Mouse (Mus musculus): ENCODE results near the gene Slc12a9. TPM values are rescaled to one million over a fixed set of nuclear protein-coding genes. Genes with fewer than 3 reads are reported as not detected.

Slc12a9 gene
- polyA plus RNA-seq, 1 experiment = 6.4 TPM

DNA sequence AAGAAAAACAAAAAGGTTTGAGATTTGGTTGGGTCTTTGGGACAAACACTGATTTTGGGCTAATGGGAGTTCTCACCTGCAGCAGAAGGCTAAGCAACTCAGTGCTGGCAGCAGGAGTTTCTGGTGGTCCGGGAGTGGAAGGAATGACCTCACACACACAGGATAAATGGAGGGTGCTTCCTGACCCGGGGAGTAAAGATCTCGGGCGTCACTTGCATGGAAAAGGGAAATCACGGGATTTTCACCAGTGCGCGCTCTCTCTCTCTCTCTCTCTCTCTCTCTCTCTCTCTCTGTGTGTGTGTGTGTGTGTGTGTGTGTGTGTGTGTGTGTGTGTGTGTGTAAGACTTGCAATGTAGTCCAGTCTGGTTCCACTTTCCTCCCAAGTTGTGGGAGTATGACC lies 14.5 kb upstream of the Slc12a9 start:
- H3K4me3 ChIP-seq (replicated peaks) = no peak overlapping the region
- H3K9me3 ChIP-seq = peaks cover 16% of the 10 kb centered on the region
- no peaks in the 10 kb centered on the region for H3K36me3 ChIP-seq (replicated peaks; ENCODE audit: low read length)
- H3K27me3 ChIP-seq (replicated peaks) = peaks cover 75% of the 10 kb centered on the region
- TF ChIP-seq GATA1 (IDR thresholded peaks at IDR 0.05; ENCODE audit: borderline replicate concordance, low read length) (no peak), FLI1 (IDR thresholded peaks at IDR 0.05; ENCODE audit: low read length) (no peak)
- peaks cover 20% of the 10 kb centered on the region for H3K4me1 ChIP-seq

DNA sequence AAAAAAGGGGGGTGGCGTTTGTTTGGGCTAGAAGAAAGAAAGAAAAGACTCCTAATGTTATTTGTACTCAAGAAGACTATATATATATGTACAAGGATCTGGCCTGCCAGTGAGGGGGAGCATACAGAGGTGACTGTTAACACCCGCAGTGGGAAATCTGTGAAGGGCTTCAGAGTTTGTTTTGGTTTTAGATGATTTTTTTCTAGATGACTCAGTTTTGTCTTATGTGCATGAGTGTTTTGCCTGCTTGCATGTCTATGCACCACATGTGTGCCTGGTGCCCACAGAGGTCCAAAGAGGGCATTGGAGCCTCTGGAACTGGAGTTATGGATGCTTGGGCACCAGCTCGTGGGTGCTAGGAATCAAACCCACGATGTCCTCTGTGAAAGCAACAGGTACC lies 13.6 kb upstream of the Slc12a9 start:
- H3K9me3 ChIP-seq = peaks cover 16% of the 10 kb centered on the region
- H3K36me3 ChIP-seq (replicated peaks; ENCODE audit: low read length) = no peaks in the 10 kb centered on the region
- TF ChIP-seq GATA1 (IDR thresholded peaks at IDR 0.05; ENCODE audit: borderline replicate concordance, low read length) (no peak), FLI1 (IDR thresholded peaks at IDR 0.05; ENCODE audit: low read length) (no peak)
- peaks cover 68% of the 10 kb centered on the region for H3K27me3 ChIP-seq (replicated peaks)
- no peak overlapping the region for H3K4me3 ChIP-seq (replicated peaks)
- peaks cover 20% of the 10 kb centered on the region for H3K4me1 ChIP-seq

DNA sequence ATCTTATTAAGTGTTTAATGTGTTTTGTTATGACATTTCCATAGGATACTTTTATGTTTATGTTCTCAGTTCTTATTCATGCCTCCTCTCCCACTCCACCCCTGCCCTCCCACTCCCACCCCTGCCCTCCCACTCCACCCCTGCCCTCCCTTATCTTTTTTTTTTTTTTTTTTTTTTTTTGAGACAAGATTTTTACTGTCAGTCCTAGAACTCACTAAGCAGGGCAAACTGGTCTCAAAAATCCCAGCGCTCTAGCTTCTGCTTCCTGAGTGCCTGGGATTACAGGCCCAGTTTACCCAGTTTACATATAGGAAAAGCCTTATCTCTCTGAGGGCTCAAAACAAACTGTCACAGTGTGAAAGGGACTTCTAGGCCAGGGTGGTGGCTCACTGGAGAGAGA lies 13.0 kb upstream of the Slc12a9 start:
- Histone ChIP-seq H3K4me1 (peaks cover 20% of the 10 kb centered on the region), H3K4me3 (replicated peaks) (no peak overlapping the region), H3K27me3 (replicated peaks) (peaks cover 62% of the 10 kb centered on the region), H3K36me3 (replicated peaks; ENCODE audit: low read length) (no peaks in the 10 kb centered on the region), H3K9me3 (peaks cover 16% of the 10 kb centered on the region)
- TF ChIP-seq GATA1 (IDR thresholded peaks at IDR 0.05; ENCODE audit: borderline replicate concordance, low read length) (no peak), FLI1 (IDR thresholded peaks at IDR 0.05; ENCODE audit: low read length) (no peak)

DNA sequence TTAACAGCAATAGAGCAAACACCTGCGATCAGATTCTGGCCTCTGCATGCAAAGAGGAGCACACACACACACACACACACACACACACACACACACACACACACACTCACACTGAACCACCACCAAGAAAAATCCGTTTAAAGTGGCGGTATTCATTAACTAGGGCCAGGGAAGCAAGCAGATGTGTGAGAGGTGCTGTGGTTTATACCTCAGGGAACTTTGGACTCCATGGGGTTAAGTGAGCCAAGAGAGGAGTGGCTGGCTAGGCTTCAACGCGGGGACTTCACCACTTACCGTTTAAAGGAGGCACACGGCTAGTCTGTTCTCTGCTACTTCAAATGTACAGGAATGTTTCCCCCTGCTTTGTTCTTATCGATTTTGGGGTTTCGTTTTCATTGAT lies 12.4 kb upstream of the Slc12a9 start:
- H3K4me3 ChIP-seq (replicated peaks) = no peak overlapping the region
- TF ChIP-seq GATA1 (IDR thresholded peaks at IDR 0.05; ENCODE audit: borderline replicate concordance, low read length) = no peak
- TF ChIP-seq FLI1 (IDR thresholded peaks at IDR 0.05; ENCODE audit: low read length) = no peak
- H3K4me1 ChIP-seq = peaks cover 20% of the 10 kb centered on the region
- H3K36me3 ChIP-seq (replicated peaks; ENCODE audit: low read length) = no peaks in the 10 kb centered on the region
- peaks cover 16% of the 10 kb centered on the region for H3K9me3 ChIP-seq
- peaks cover 57% of the 10 kb centered on the region for H3K27me3 ChIP-seq (replicated peaks)

DNA sequence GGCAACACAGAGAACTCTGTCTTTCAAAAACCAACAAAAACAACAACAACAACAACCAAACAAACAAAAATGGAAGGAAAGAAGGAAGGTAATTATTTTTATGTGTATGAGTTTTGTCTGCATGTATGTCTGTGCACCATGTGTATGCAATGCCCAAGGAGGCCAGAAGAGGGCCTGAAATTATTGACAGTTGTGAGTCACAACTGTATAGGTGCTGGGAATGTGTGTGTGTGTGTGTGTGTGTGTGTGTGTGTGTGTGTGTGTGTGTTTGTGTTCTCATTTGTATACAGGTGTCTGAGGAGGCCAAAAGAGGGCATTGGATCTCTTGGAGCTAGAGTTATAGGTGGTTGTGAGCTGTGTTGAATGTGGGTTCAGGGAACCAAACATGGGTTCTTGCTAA lies 10.5 kb upstream of the Slc12a9 start:
- TF ChIP-seq FLI1 (IDR thresholded peaks at IDR 0.05; ENCODE audit: low read length) (no peak), GATA1 (IDR thresholded peaks at IDR 0.05; ENCODE audit: borderline replicate concordance, low read length) (no peak)
- peaks cover 16% of the 10 kb centered on the region for H3K4me1 ChIP-seq
- no peaks in the 10 kb centered on the region for H3K36me3 ChIP-seq (replicated peaks; ENCODE audit: low read length)
- H3K4me3 ChIP-seq (replicated peaks) = no peak overlapping the region
- H3K9me3 ChIP-seq = peaks cover 16% of the 10 kb centered on the region
- peaks cover 54% of the 10 kb centered on the region for H3K27me3 ChIP-seq (replicated peaks)

DNA sequence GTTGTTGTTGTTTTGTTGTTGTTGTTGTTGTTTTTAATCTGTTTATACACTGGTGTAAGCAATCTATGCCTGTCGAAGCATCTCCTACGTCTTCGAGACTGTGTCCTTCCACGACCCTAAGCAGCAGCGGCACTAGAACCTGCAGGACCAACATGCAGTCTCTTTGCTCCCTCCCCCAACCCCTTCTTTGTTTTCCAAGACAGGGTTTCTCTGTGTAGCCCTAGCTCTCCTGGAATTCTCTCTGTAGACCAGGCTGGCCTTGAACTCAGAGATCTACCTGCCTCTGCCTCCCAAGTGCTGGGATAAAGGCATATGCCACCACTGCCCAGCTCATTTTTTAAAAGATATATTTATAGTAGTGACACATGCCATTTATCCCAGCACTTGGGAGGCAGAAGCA lies 10.0 kb upstream of the Slc12a9 start:
- H3K9me3 ChIP-seq = peaks cover 16% of the 10 kb centered on the region
- no peaks in the 10 kb centered on the region for H3K36me3 ChIP-seq (replicated peaks; ENCODE audit: low read length)
- peaks cover 49% of the 10 kb centered on the region for H3K27me3 ChIP-seq (replicated peaks)
- no peak overlapping the region for H3K4me3 ChIP-seq (replicated peaks)
- no peak for TF ChIP-seq FLI1 (IDR thresholded peaks at IDR 0.05; ENCODE audit: low read length)
- no peak for TF ChIP-seq GATA1 (IDR thresholded peaks at IDR 0.05; ENCODE audit: borderline replicate concordance, low read length)
- peaks cover 16% of the 10 kb centered on the region for H3K4me1 ChIP-seq

DNA sequence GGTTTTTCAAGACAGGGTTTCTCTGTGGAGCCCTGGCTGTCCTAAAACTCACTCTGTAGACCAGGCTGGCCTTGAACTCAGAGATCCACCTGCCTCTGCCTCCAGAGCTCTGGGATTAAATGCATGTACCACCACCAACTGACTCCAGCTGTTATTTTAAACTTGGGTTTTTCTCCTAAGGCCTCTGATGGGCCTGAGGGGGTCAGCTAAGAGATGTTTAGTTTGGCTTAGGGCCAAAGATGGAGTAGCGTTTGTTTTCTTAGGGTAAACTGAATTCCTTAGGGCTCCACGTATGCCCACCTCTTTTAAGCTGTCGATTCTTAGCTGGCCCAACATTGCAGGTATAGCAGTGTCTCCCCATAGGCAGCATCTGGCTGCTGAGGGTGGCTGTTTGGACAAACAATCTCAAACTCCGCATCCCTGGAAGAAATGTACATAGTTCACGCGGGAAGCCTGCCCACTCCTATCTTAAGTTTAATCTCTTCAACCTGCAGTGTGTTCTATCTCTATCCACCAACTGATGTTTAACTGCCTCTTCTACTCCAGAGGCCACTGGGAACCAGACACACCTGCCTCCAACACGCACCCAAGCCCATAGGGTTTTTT lies 9.1 kb upstream of the Slc12a9 start:
- H3K4me3 ChIP-seq (replicated peaks) = no peak overlapping the region
- H3K9me3 ChIP-seq = peaks cover 16% of the 10 kb centered on the region
- TF ChIP-seq FLI1 (IDR thresholded peaks at IDR 0.05; ENCODE audit: low read length) (no peak), GATA1 (IDR thresholded peaks at IDR 0.05; ENCODE audit: borderline replicate concordance, low read length) (no peak)
- no peaks in the 10 kb centered on the region for H3K36me3 ChIP-seq (replicated peaks; ENCODE audit: low read length)
- H3K27me3 ChIP-seq (replicated peaks) = peaks cover 43% of the 10 kb centered on the region
- peaks cover 24% of the 10 kb centered on the region for H3K4me1 ChIP-seq

DNA sequence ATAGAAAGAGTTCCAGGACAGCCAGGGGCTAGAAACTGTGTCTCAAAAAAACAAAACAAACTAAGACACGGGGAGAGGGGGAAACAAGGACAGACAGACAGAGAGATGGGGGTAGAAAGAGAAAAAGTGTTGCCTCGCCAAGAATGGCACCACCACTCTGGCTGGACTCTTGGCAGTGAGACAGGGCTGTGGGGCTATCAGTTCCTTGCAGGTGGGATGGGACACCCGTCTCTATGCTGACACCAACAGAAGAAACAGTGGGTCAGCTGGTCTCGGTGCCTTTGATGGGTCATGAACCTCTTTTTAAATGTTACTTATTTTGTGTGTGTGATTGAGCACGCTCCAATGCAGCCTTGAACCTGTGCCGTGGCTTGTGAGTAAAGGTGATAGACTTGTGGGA lies 6.8 kb upstream of the Slc12a9 start:
- TF ChIP-seq FLI1 (IDR thresholded peaks at IDR 0.05; ENCODE audit: low read length) (no peak), GATA1 (IDR thresholded peaks at IDR 0.05; ENCODE audit: borderline replicate concordance, low read length) (no peak)
- H3K4me3 ChIP-seq (replicated peaks) = no peak overlapping the region

DNA sequence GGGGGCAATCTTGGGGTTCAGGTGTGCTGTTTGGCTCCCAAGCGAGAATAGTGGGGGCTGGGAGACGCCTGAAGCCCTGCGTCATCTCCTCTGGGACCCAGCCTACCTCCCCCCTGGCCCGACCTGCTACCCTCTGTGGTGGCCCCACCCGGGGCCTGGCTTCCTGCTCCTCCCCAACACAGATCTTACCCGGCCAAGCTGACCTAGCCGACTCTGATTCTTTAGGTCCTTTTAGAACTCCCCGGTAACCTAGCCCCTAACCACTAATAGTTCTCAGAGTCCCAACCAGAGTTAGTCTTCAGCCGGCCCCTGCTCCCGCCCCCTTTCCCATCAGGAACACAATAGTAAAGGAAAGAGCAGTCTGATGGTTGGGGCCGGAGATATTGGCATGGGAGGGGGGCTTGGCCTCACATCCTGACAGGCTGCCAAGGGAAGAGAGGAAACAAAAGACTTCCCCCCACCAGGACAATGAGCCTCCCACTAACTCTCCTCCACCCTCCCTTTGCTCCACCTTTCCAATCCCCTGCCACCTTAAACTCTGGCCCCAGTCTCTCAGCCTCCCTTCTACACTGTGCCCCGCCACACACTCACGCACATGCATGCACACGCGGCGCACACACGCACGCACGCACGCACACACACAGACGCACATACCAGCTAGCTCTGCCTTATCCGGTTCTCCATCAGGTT lies 6.0 kb upstream of the Slc12a9 start:
- H3K27me3 ChIP-seq (replicated peaks) = peaks cover 42% of the 10 kb centered on the region
- peaks cover 36% of the 10 kb centered on the region for H3K4me1 ChIP-seq
- no peak overlapping the region for H3K4me3 ChIP-seq (replicated peaks)
- TF ChIP-seq GATA1 (IDR thresholded peaks at IDR 0.05; ENCODE audit: borderline replicate concordance, low read length) = no peak
- no peak for TF ChIP-seq FLI1 (IDR thresholded peaks at IDR 0.05; ENCODE audit: low read length)
- H3K9me3 ChIP-seq = peaks cover 12% of the 10 kb centered on the region
- H3K36me3 ChIP-seq (replicated peaks; ENCODE audit: low read length) = no peaks in the 10 kb centered on the region

More for the DNA sequence above, 6.8 kb upstream of the Slc12a9 start:
- Histone ChIP-seq H3K4me1 (peaks cover 29% of the 10 kb centered on the region), H3K9me3 (peaks cover 16% of the 10 kb centered on the region), H3K27me3 (replicated peaks) (peaks cover 43% of the 10 kb centered on the region), H3K36me3 (replicated peaks; ENCODE audit: low read length) (no peaks in the 10 kb centered on the region)

DNA sequence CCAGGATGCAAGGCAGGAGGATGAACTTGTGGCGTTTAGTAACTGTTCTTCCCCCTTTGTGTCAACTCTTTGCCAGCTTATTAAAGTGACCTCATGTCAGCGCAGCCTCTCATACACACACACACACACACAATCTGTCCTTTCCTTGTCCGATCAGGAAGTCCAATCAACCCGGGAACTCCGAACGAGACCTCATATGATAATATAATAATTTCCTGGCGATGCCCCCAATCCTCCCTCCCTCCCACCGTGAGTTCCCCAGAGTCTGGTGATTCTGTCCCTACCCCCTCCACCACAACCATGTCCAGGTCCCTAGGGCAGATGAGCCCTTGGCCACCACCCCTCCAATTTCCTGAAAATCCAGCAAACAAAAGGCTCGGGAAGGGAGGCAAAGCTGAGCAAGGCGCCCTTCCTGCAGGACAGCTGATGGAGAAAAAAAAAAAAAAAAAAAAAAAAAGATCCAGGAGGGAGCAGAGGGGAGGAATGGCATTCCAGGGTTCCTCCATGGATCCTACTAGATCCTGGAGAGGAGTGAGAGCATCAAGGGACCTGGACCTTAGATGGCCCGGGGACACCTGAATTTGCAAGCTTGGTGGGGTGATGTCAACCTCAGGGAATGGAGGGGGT lies 5.4 kb upstream of the Slc12a9 start:
- H3K36me3 ChIP-seq (replicated peaks; ENCODE audit: low read length) = no peaks in the 10 kb centered on the region
- peak overlapping the region; percentile 93 for H3K4me3 ChIP-seq (replicated peaks)
- peaks cover 42% of the 10 kb centered on the region for H3K4me1 ChIP-seq
- peaks cover 5% of the 10 kb centered on the region for H3K9me3 ChIP-seq
- TF ChIP-seq FLI1 (IDR thresholded peaks at IDR 0.05; ENCODE audit: low read length) = no peak
- no peak for TF ChIP-seq GATA1 (IDR thresholded peaks at IDR 0.05; ENCODE audit: borderline replicate concordance, low read length)
- peaks cover 38% of the 10 kb centered on the region for H3K27me3 ChIP-seq (replicated peaks)
